8 mouse cellular contexts compared by ENCODE assay signal in genomic region chr2:151682357-151682756, GRCm38 (mm10). TPM values are rescaled to one million over a fixed set of nuclear protein-coding genes. Genes with fewer than 3 reads are reported as not detected.
A peak's percentile ranks its signal among the peaks of the same experiment; 100 is the strongest.
DNase-seq lines count a peak whose midpoint lies in the region; ATAC-seq and TF ChIP-seq lines count a peak whose summit lies in the region.

No protein-coding gene starts in this region.

- H3K4me3 ChIP-seq in heart, adult 2 months = no peak overlapping the region
- H3K4me3 ChIP-seq in forebrain, postnatal 0 days (ENCODE audit: low read depth, low read length) = no peak overlapping the region

- DNase-seq in heart, adult 2 months = no peak
- DNase-seq in heart, postnatal 25 days (ENCODE audit: low spot score) = no peak
- peak; percentile 33 for DNase-seq in A20 (ENCODE audit: low read depth, low spot score)
- peak; percentile 16 for DNase-seq in ZHBTc4 (ENCODE audit: low read depth, low spot score)
- peak; percentile 56 for DNase-seq in forebrain, postnatal 0 days
- peak; percentile 42 for DNase-seq in mesoderm, embryonic 11.5 days (ENCODE audit: low read depth, low spot score)

- H3K27ac ChIP-seq in heart, adult 2 months = no peak overlapping the region
- H3K27ac ChIP-seq in forebrain, postnatal 0 days (ENCODE audit: low read depth, low read length) = no peak overlapping the region

- no peak overlapping the region for H3K9ac ChIP-seq in heart, adult 2 months (ENCODE audit: low read depth, low read length)
- H3K9ac ChIP-seq in forebrain, postnatal 0 days = no peak overlapping the region

- intact Hi-C loops in heart, adult 2 months (cut with DNase I) = loop anchor here (5.0 kb wide), 1 partner anchor 105 kb away; no protein-coding TSS in a partner anchor
- intact Hi-C loops in heart, postnatal 25 days (cut with DNase I) = no loop called here

- H3K79me2 ChIP-seq in heart, adult 2 months (replicated peaks; ENCODE audit: control insufficient read depth, insufficient read depth, low read length) = no peaks in the 10 kb centered on the region

- no peaks in the 10 kb centered on the region for H3K4me1 ChIP-seq in heart, adult 2 months (ENCODE audit: control insufficient read depth, insufficient read depth, low read length)
- H3K4me1 ChIP-seq in forebrain, postnatal 0 days (ENCODE audit: insufficient read depth) = no peaks in the 10 kb centered on the region

- TF ChIP-seq POLR2A in heart, adult 2 months (IDR thresholded peaks at IDR 0.05; ENCODE audit: insufficient read depth, low read depth, low read length) = no peak

- no peak for TF ChIP-seq EP300 in heart, adult 2 months (IDR thresholded peaks at IDR 0.05; ENCODE audit: insufficient read depth, low read depth, low read length)

- TF ChIP-seq CTCF in heart, adult 2 months (IDR thresholded peaks at IDR 0.05) = peak; percentile 61
- peak; percentile 73 for TF ChIP-seq CTCF in forebrain, postnatal 0 days (IDR thresholded peaks at IDR 0.05; ENCODE audit: low read depth)

- no peaks in the 10 kb centered on the region for H3K9me3 ChIP-seq in forebrain, postnatal 0 days (ENCODE audit: low read length)

- no peaks in the 10 kb centered on the region for H3K27me3 ChIP-seq in heart, adult 2 months (ENCODE audit: control insufficient read depth, insufficient read depth, low read length)
- no peaks in the 10 kb centered on the region for H3K27me3 ChIP-seq in forebrain, postnatal 0 days (ENCODE audit: insufficient read depth, low read length)

- peak; percentile 90 for ATAC-seq in forebrain, postnatal 0 days
- no peak for ATAC-seq in erythroid progenitor cell, adult 5-6 weeks (replicated peaks; ENCODE audit: low FRiP score, poor library complexity, severe bottlenecking)
- ATAC-seq in erythroblast, adult 5-6 weeks (replicated peaks; ENCODE audit: low FRiP score, poor library complexity, severe bottlenecking) = no peak

- no peak overlapping the region for H3K4me2 ChIP-seq in forebrain, postnatal 0 days (ENCODE audit: low read depth)

- H3K36me3 ChIP-seq in heart, adult 2 months (ENCODE audit: control insufficient read depth, insufficient read depth, low read length) = no peaks in the 10 kb centered on the region
- H3K36me3 ChIP-seq in forebrain, postnatal 0 days (ENCODE audit: insufficient read depth) = no peaks in the 10 kb centered on the region

- 50% methylated on average over 3 of the region's 3 CpGs for WGBS in heart, adult 2 months
- WGBS in forebrain, postnatal 0 days = 45% methylated on average over 3 of the region's 3 CpGs

RNA-seq across cellular contexts. Expression of gene Rad21l, which starts 14.0 kb away (rescaled TPM):
- not detected for total RNA-seq in heart, adult 2 months (2021)
- polyA plus RNA-seq in heart, adult 2 months (2012; rRNA removed) = not detected in 2 replicates
- not detected for total RNA-seq in heart, postnatal 25 days (2021)
- total RNA-seq in forebrain, postnatal 0 days (2014; rRNA removed) = 0.67 and 0.77 TPM in 2 replicates
- 0.12 and 0.16 TPM in 2 replicates for polyA plus RNA-seq in forebrain, postnatal 0 days (2015; fragmentation: Nextera tagmentation; extraction: Ambion mirVana)
- total RNA-seq in erythroid progenitor cell, adult 5-6 weeks (2015; ENCODE audit: low replicate concordance) = not detected in 2 replicates
- not detected in 2 replicates for total RNA-seq in erythroid progenitor cell, adult 5-6 weeks (2017; ENCODE audit: low replicate concordance)
- total RNA-seq in erythroblast, adult 5-6 weeks (2015; ENCODE audit: low replicate concordance) = not detected in 2 replicates
- total RNA-seq in erythroblast, adult 5-6 weeks (2017; ENCODE audit: low replicate concordance) = not detected in 2 replicates

RNA-seq across cellular contexts. Expression of gene Tmem74b, which starts 19.5 kb away (rescaled TPM):
- 1 to 10 TPM; 4.6 to 5.8 TPM for total RNA-seq in heart, adult 2 months (2021)
- polyA plus RNA-seq in heart, adult 2 months (2012; rRNA removed) = 4.4 and 4.5 TPM in 2 replicates
- total RNA-seq in heart, postnatal 25 days (2021) = 1 to 10 TPM; 5.3 to 5.7 TPM
- total RNA-seq in forebrain, postnatal 0 days (2014; rRNA removed) = 22.9 and 30.6 TPM in 2 replicates
- polyA plus RNA-seq in forebrain, postnatal 0 days (2015; fragmentation: Nextera tagmentation; extraction: Ambion mirVana) = 23.1 and 26.2 TPM in 2 replicates
- not detected in 2 replicates for total RNA-seq in erythroid progenitor cell, adult 5-6 weeks (2015; ENCODE audit: low replicate concordance)
- 0.90 TPM in 1 of 2 replicates, not detected in the other for total RNA-seq in erythroid progenitor cell, adult 5-6 weeks (2017; ENCODE audit: low replicate concordance)
- total RNA-seq in erythroblast, adult 5-6 weeks (2015; ENCODE audit: low replicate concordance) = not detected in 2 replicates
- not detected in 2 replicates for total RNA-seq in erythroblast, adult 5-6 weeks (2017; ENCODE audit: low replicate concordance)

RNA-seq across cellular contexts. Expression of gene Snph, which starts 50.0 kb away (rescaled TPM):
- 1 to 10 TPM; 4.3 to 5.0 TPM for total RNA-seq in heart, adult 2 months (2021)
- polyA plus RNA-seq in heart, adult 2 months (2012; rRNA removed) = 0.09 and 0.21 TPM in 2 replicates
- 1 to 10 TPM; 5.3 TPM for total RNA-seq in heart, postnatal 25 days (2021)
- total RNA-seq in forebrain, postnatal 0 days (2014; rRNA removed) = 37.7 and 39.6 TPM in 2 replicates
- 12.8 and 18.3 TPM in 2 replicates for polyA plus RNA-seq in forebrain, postnatal 0 days (2015; fragmentation: Nextera tagmentation; extraction: Ambion mirVana)
- not detected in 2 replicates for total RNA-seq in erythroid progenitor cell, adult 5-6 weeks (2015; ENCODE audit: low replicate concordance)
- total RNA-seq in erythroid progenitor cell, adult 5-6 weeks (2017; ENCODE audit: low replicate concordance) = not detected in 2 replicates
- not detected in 2 replicates for total RNA-seq in erythroblast, adult 5-6 weeks (2015; ENCODE audit: low replicate concordance)
- total RNA-seq in erythroblast, adult 5-6 weeks (2017; ENCODE audit: low replicate concordance) = not detected in 2 replicates

Comparison
In these comparisons a context has a peak if more than half of its experiments do, and no peak if none do; other contexts are left out.
1. DNase-seq: peak in A20 (single experiment), ZHBTc4 (single experiment), forebrain, postnatal 0 days (single experiment) and mesoderm, embryonic 11.5 days (single experiment); none in heart, adult 2 months (0 of 2) and heart, postnatal 25 days (single experiment).
2. RNA of gene Snph, which starts 50.0 kb away (total RNA-seq): 37.7 to 39.6 TPM in forebrain, postnatal 0 days, 5.3 TPM in heart, postnatal 25 days and 4.3 to 5.0 TPM in heart, adult 2 months; not detected in erythroid progenitor cell, adult 5-6 weeks and not detected in erythroblast, adult 5-6 weeks; every median in the first group is over 4 times any median in the second.